Mouse (Mus musculus): ENCODE results near the gene Prdx6.
A peak's percentile ranks its signal among the peaks of the same experiment; 100 is the strongest.

Prdx6 gene

DNA sequence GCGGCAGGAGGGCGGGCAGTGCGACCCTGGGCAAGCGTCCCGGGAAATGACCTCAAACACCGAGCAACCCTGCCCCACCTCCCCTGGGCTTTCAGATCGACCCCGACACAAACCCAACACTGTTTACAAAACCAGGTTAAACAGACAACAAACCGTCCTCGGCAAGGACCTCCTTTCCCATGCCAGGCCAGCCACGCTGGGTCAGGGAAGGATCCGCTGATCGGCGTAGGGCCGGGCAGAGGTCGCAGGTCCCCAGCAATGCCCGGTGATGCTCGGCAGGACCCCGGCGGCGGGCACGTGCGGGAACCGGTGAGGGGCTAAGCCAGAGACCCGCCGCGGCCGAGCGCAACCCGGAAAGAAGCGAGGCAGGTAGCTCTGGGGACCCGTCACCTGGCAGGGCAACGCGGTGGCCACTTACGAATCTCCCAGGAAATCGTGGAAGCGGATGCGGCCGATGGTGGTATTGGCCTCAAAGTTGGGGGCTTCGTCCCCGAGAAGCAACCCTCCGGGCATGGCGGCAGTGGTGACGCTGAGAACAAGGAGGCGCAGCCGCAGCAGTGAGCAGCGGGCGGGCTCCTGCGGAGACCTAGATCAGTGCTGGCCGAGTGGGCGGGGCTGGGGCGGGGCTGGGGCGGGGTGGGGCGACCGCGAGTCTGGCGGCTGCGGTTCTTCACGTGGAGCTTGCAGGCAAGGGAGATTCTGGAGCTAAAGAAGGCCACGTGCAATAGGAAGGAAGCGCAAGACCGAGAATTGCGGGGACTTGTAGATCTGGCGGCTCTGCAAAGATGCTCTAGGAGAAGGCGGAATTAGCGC, at the start of gene Prdx6:
Gene Prdx6 (minus strand): TSS at position 616 of the 813 bp plus-strand sequence.
- peak; percentile 80 to 85 for DNase-seq

GRCm38 (mm10) chr1:161288256-161288655, 37.2 kb upstream of the Prdx6 start:
- DNase-seq: no peak

- peak; percentile 78 to 81 for DNase-seq
Measured at GRCm38 (mm10) chr1:161286726-161287310, 35.8 kb upstream of the Prdx6 start.

DNA sequence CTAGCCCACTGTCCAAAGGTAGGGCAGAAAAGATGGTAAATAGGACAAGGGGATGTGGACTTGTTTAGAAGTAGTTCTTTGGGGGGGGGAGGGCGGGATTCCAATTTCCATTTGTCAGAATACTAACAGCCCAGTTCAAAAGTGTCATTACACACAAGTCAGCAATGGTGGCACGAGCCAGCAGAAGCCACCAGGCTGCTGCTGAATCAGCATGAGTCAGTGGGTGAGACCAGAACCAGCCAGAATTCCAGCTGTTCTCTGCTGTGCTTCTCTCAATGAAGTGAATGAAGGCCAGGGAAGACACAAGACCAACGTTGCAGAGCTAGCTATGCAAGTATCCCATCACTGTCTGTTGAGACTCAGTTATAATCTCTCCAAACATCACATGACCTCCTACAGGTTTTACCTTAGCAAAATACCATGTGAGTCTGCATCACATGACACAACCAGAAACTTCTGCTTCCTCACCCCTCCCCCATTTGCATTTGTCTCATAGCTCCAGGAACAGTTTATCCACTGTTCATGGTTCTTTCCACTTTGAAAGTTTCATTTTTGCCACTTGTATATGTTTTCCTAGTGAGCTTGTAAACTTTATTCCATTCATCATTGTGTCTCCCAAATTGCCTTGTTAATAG, 30.2 kb upstream of the Prdx6 start:
- no peak for DNase-seq

GRCm38 (mm10) chr1:161279244-161279908, 28.4 kb upstream of the Prdx6 start:
- DNase-seq: no peak

GRCm38 (mm10) chr1:161273486-161273885, 22.5 kb upstream of the Prdx6 start:
- no peak for DNase-seq

DNA sequence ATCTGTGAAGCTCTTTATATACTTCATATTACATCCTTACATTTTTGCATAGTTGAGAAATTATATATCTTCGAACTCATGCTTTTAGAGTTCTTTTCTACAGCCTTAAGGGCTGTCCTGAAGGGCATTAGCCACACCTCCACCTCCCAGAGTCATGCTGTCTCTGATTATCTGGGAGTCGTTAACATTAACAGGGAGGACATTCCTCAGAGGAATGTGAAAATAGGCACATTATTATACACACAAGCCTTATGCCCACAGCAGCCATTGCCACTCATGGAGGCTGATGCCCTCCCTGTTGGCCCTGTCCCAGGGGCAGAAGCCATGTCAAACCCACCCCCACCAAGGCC, 20.4 kb upstream of the Prdx6 start:
- DNase-seq: no peak

GRCm38 (mm10) chr1:161270776-161271460, 19.9 kb upstream of the Prdx6 start:
- DNase-seq: no peak

DNA sequence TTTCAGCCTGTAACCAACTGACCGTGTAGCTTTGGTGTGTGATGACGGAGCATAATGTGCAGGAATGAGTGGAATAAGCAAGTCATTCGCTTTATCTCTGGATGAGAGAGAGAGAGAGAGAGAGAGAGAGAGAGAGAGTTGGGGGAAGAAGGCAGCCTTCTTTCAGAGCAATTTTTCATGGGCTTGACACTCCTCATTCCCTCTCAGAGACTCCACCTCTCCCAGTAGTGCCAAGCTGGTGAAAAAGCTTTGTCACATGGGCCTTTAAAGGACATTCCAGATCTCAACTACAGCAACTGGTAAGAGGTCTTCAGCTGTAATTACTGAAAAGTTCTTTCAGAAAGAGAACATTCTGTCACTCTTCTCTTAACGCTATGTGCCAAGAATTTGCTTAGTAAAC, 18.3 kb upstream of the Prdx6 start:
- DNase-seq: no peak

- DNase-seq: no peak
Measured at GRCm38 (mm10) chr1:161268884-161269283, 17.9 kb upstream of the Prdx6 start.

- no peak for DNase-seq
Measured at GRCm38 (mm10) chr1:161268116-161268515, 17.1 kb upstream of the Prdx6 start.

DNA sequence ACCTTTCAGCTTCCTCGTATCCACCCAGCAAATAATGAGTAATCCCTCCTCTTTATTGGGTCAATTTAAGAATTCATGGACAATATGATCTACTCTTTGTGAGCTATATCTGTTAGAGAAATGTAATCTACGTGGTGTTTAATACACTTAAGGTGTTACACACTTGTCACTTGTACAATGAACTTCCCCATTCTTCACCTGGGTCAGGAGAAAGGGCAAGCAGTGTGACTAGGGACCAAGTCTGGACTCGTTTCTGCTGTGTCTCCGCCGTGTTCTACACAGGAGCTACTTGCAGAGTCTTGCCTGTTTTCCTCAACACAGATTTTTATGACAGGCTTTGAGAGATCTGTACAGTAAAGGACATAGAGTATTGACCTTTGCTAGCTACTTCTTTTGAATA, 13.9 kb upstream of the Prdx6 start:
- no peak for DNase-seq

GRCm38 (mm10) chr1:161263584-161263983, 12.6 kb upstream of the Prdx6 start:
- no peak for DNase-seq

DNA sequence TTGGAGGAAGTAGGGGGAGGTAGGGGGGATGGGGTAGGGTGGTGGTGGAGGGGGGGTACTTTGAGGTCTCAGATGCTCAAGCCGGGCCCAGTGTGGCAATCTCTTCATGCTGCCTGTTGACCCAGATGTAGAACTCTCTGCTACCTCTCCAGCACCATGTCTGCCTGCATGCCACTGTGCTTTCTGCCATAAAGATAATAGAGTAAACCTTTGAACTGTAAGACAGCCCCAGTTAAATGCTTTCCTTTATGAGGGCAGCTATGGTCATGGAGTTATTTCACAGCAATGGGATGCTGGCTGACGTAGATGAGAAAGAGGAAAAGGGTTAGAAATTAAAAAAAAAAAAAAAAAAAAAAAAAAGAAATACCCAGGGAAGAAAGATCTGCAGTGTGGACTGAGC, 11.5 kb upstream of the Prdx6 start:
- DNase-seq: no peak

GRCm38 (mm10) chr1:161260761-161261160, 9.7 kb upstream of the Prdx6 start:
- DNase-seq: no peak

DNA sequence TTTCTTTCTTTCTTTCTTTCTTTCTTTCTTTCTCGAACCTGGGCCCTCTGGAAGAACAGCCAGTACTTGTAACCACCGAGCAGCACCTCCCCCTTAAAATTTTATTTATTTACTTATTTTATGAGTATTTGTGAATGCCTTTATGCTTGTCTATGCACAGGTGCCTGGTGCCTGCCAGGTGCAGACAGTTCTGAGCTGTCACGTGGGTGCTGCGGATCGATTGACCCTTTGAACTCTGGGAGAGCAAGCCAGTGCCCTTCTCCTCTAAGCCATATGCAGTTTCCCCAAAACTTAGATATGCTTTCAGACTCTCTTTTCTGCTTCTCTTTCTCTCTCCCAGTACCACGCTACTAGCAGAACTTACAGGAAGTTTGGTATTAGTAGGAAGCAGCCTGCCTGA, 8.1 kb upstream of the Prdx6 start:
- DNase-seq: no peak

DNA sequence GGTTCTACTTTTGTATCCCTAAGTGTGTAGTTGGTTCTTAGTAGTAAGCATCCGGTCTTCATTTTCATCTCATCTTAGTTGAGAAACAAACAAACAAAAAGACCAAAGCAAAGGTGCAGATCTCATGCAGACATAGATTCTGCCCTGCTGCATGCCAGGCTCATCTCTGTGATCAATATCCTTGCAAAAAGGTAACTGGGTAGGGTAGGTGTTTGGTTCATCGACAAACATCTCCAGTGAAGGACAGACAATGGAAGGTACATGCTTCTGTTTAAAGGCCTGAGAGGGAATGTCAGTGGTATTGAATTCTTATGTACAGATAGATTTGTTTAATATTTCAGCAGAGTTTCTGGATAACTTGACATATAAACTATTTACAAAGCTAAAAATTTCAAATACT, 7.3 kb upstream of the Prdx6 start:
- DNase-seq: no peak

DNA sequence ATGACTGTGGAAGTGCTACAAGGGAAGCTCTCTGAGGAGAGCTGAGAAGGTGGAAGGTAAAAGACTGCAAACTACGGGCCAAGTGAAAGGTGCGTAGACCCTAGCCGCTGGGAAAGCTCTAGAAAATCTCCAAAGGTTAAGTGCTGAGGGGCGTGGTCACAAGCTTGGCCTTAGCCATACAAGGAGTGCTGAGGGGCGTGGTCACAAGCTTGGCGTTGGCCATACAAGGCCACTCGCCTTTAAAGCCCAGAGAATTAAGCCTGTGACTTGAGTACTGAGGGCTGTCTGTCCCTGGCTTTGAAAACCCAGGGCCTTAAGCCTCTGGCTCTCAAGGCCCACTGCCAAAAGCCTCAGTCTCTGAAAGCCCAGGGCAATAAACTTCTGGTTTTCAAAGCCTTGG, 5.9 kb upstream of the Prdx6 start:
- no peak for DNase-seq

DNA sequence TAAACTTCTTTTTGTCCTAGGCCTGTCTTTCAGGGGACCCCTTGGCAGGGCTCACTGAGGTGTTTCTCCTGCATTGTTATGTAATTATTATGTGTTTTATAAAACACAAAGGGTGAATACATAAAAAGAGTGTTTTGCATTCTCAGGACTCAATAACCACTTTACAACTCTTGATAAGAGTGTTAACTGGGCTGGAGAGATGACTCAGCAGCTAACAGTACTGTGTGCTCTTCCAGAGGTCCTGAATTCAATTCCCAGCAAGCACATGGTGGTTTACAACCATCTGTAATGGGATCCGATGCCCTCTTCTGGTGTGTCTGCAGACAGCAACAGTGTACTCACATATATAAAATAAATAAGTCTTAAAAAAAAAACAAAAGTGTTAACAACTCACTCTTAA, 3.3 kb upstream of the Prdx6 start:
- no peak for DNase-seq

- no peak for DNase-seq
Measured at GRCm38 (mm10) chr1:161252901-161253300, 1.9 kb upstream of the Prdx6 start.

DNA sequence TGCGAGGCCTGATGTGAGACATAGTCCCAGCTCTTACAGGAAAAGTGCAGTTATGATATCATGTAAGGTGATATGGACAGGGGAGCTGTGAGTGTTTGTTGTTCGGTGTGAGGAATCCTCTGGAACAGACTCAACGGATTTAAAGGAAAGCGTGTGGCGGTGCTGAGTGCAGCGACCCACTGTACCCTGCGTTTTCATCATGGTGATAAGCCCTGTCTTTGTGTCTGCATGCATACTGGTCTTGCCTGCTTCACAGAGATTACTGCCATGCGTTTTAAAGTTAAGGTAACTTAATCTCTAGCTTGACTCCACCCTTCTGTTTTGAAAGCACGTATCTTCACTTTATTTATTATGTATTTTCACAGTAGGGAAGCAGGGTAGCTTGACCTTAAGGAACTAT, 1.3 kb upstream of the Prdx6 start:
- no peak for DNase-seq

DNA sequence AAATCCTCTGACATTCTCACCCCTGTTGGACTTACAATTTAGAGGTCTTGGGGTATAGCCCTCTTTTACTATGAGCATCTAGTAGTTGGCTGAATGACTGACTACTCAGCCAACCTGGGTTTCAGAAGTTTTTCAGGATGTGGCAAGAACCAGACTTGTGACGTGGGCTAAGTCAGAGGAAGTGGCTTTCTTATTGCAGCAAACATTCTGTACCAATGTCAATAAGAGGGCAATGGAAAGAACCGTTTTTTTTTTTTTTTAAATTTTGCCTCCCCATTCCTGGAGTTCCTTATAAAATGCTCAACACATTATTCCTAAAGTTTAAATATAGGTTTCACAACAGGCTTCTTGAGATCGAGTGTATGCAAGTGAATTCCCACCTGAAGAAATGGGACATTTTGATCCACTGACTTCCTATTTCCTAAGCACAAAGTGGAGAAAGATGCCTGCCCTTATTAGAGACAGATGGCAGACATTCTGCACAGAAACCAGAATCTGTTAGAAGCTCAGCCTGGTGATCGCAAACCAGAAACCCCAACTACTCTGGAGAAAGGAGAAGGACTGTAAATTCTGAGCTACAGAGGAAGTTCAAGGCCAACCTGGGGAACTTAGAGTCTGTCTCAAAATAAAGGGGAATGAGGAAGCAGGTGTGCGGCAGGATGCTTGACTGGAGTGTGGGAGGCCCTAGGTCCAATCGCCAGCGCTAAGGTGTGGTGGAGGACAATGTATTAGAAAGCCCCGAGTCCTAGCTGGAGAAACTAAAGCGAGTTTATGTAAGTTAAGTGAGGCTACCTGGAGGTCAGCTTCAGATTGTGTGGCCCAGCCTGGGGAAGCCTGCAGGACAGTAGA, 622 bp upstream of the Prdx6 start:
- DNase-seq: no peak
